Mouse (Mus musculus) hematopoietic stem cell, adult 5-6 weeks (primary cell): ENCODE measurements around the gene Armc6. TPM values are rescaled to one million over a fixed set of nuclear protein-coding genes. Genes with fewer than 3 reads are reported as not detected.
A peak's percentile ranks its signal among the peaks of the same experiment; 100 is the strongest.

Experiments used
- ATAC-seq, 2 experiments: fragments of 125-278 bp in 1 of 2; replicated peaks in 1 of 2; 2 replicates each; pipeline ENCODE4 v1.8.0; 2016 to 2017; ENCODE audit warnings: inconsistent platforms in 2 of 2, mild to moderate bottlenecking in 2 of 2, moderate number of reproducible peaks in 2 of 2, low read depth in 1 of 2, moderate TSS enrichment in 1 of 2; ENCODE audit not compliant: low FRiP score in 2 of 2, poor library complexity in 2 of 2, severe bottlenecking in 2 of 2, insufficient read depth in 1 of 2, low TSS enrichment in 1 of 2
- total RNA-seq: library from RNA; stranded (forward); fragments of 172-1452, 232-1000 nt; gene quantifications from 2 replicates; pipeline ENCODE4 v1.2.3, GENCODE M21; 2017

Armc6 gene
- total RNA-seq, 1 experiment from 2014 or later, result 3.4 TPM

- no peak for ATAC-seq
Measured at GRCm38 (mm10) chr8:70173320-70173719, 60.9 kb downstream of the Armc6 start.

GRCm38 (mm10) chr8:70172043-70172681 is 62.1 kb downstream of the Armc6 start, which contains the start of gene Tmem161a:
TSS of gene Tmem161a (plus strand) at chr8:70172356.
- ATAC-seq, result peak; percentile 99 to 100

GRCm38 (mm10) chr8:70171240-70171639 is 63.0 kb downstream of the Armc6 start:
- ATAC-seq, result no peak

- ATAC-seq, result no peak
Measured at GRCm38 (mm10) chr8:70170748-70171147, 63.5 kb downstream of the Armc6 start.

Other genes with a start within 250 kb of the Armc6 start
- gene Gatad2a, start 238.1 kb downstream of the Armc6 start, total RNA-seq, result 37.5 and 63.5 TPM in 2 replicates
- gene Mau2, start 191.7 kb downstream of the Armc6 start, total RNA-seq, result 35.5 and 45.4 TPM in 2 replicates
- 28.4 and 37.7 TPM in 2 replicates for gene Sugp1, start 191.7 kb downstream of the Armc6 start, total RNA-seq
- 0.63 TPM in 1 of 2 replicates, not detected in the other for gene Tm6sf2, start 161.5 kb downstream of the Armc6 start, total RNA-seq
- gene Hapln4, start 151.0 kb downstream of the Armc6 start, total RNA-seq, result 0.31 TPM in 1 of 2 replicates, not detected in the other
- gene Ncan, start 113.6 kb downstream of the Armc6 start, total RNA-seq, result not detected in 2 replicates
- gene Nr2c2ap, start 103.1 kb downstream of the Armc6 start, total RNA-seq, result 11.4 and 13.9 TPM in 2 replicates
- gene Rfxank, start 95.3 kb downstream of the Armc6 start, total RNA-seq, result 6.8 and 22.8 TPM in 2 replicates
- 39.0 and 43.0 TPM in 2 replicates for gene Borcs8, start 95.0 kb downstream of the Armc6 start, total RNA-seq
- 0.25 TPM in 1 of 2 replicates, not detected in the other for gene Mef2b, start 94.8 kb downstream of the Armc6 start, total RNA-seq
- 10.8 and 17.1 TPM in 2 replicates for gene Tmem161a, start 62.1 kb downstream of the Armc6 start, total RNA-seq
- gene Slc25a42, start 22.2 kb downstream of the Armc6 start, total RNA-seq, result 1.9 and 4.2 TPM in 2 replicates
- 52.8 and 62.7 TPM in 2 replicates for gene Sugp2, start 240 bp downstream of the Armc6 start, total RNA-seq
- gene Homer3, start 48.4 kb upstream of the Armc6 start, total RNA-seq, result 21.1 and 38.2 TPM in 2 replicates
- 96.3 and 103 TPM in 2 replicates for gene Ddx49, start 68.0 kb upstream of the Armc6 start, total RNA-seq
- 63.0 and 75.0 TPM in 2 replicates for gene Cope, start 68.1 kb upstream of the Armc6 start, total RNA-seq
- gene Cers1, start 81.3 kb upstream of the Armc6 start, total RNA-seq, result 1.2 TPM in 1 of 2 replicates, not detected in the other
- gene Gdf1, start 95.4 kb upstream of the Armc6 start, total RNA-seq, result not detected in 2 replicates
- gene Upf1, start 118.8 kb upstream of the Armc6 start, total RNA-seq, result 27.1 and 34.1 TPM in 2 replicates
- 0.44 and 4.1 TPM in 2 replicates for gene Comp, start 139.1 kb upstream of the Armc6 start, total RNA-seq
- 5.9 and 7.1 TPM in 2 replicates for gene Crtc1, start 205.1 kb upstream of the Armc6 start, total RNA-seq
- 7.8 and 7.9 TPM in 2 replicates for gene Klhl26, start 242.5 kb upstream of the Armc6 start, total RNA-seq